Mouse (Mus musculus): ENCODE measurements around the gene Rab5if. TPM values are rescaled to one million over a fixed set of nuclear protein-coding genes. Genes with fewer than 3 reads are reported as not detected.

Gene Rab5if
- total and polyA plus RNA-seq, 3 experiments, result 226 to 315 (median 263) TPM

GRCm38 (mm10) chr2:156915559-156915958 lies 52.6 kb downstream of the Rab5if start:
- DNase-seq (ENCODE audit: low read depth, low spot score), result no peak
- Histone ChIP-seq H3K79me2 (ENCODE audit: control insufficient read depth, insufficient read depth, low read length, poor library complexity) (no peaks in the 10 kb centered on the region), H3K9ac (ENCODE audit: control insufficient read depth, low read depth, low read length, poor library complexity, severe bottlenecking) (no peak overlapping the region), H3K9me3 (replicated peaks; ENCODE audit: insufficient read depth, low read length) (no peaks in the 10 kb centered on the region), H3K4me1 (ENCODE audit: control insufficient read depth in 1 of 2, insufficient read depth in 2 of 2, low read length in 2 of 2) (peaks cover 0 to 8% of the 10 kb centered on the region in 2 experiments; a peak in 2 of 4 replicates), H3K27me3 (ENCODE audit: control insufficient read depth in 1 of 2, insufficient read depth in 2 of 2, low read length in 2 of 2) (no peaks in the 10 kb centered on the region), H3K27ac (ENCODE audit: control insufficient read depth, low read depth, low read length) (no peak overlapping the region), H3K4me3 (ENCODE audit: control insufficient read depth in 1 of 2, insufficient read depth in 1 of 2, low read depth in 2 of 2, low read length in 2 of 2) (no peak overlapping the region), H3K36me3 (ENCODE audit: control insufficient read depth in 1 of 2, insufficient read depth in 2 of 2, low read length in 2 of 2) (peaks cover 0 to 6% of the 10 kb centered on the region in 2 experiments; a peak in 1 of 4 replicates)
- TF ChIP-seq ETS1 (IDR thresholded peaks at IDR 0.05; ENCODE audit: low read depth, low read length) (no peak), MXI1 (IDR thresholded peaks at IDR 0.05; ENCODE audit: low read depth, low read length) (no peak), POLR2AphosphoS5 (IDR thresholded peaks at IDR 0.05; ENCODE audit: borderline replicate concordance, low read depth, low read length) (no peak), MAZ (IDR thresholded peaks at IDR 0.05; ENCODE audit: low read depth, low read length) (no peak), GATA1 (IDR thresholded peaks at IDR 0.05; ENCODE audit: low read depth, low read length) (no peak), MAX (IDR thresholded peaks at IDR 0.05; ENCODE audit: low read length) (no peak), MAFK (IDR thresholded peaks at IDR 0.05; ENCODE audit: borderline replicate concordance, low read depth, low read length) (no peak), RCOR1 (IDR thresholded peaks at IDR 0.05; ENCODE audit: low read depth, low read length) (no peak), NELFE (IDR thresholded peaks at IDR 0.05; ENCODE audit: low read depth, low read length) (no peak), ELF1 (IDR thresholded peaks at IDR 0.05; ENCODE audit: low read depth, low read length) (no peak), CHD2 (IDR thresholded peaks at IDR 0.05; ENCODE audit: low read length) (no peak), CHD1 (IDR thresholded peaks at IDR 0.05; ENCODE audit: low read depth, low read length) (no peak), USF1 (IDR thresholded peaks at IDR 0.05; ENCODE audit: low read depth, low read length) (no peak), MYC (IDR thresholded peaks at IDR 0.05; ENCODE audit: low read depth, low read length) (no peak), TAL1 (IDR thresholded peaks at IDR 0.05; ENCODE audit: low read length) (no peak)

GRCm38 (mm10) chr2:156916419-156917125 lies 53.6 kb downstream of the Rab5if start:
- DNase-seq (ENCODE audit: low read depth, low spot score), result no peak
- Histone ChIP-seq H3K4me1 (ENCODE audit: control insufficient read depth in 1 of 2, insufficient read depth in 2 of 2, low read length in 2 of 2) (peaks cover 0 to 8% of the 10 kb centered on the region in 2 experiments; a peak in 2 of 4 replicates), H3K27me3 (ENCODE audit: control insufficient read depth in 1 of 2, insufficient read depth in 2 of 2, low read length in 2 of 2) (no peaks in the 10 kb centered on the region), H3K9ac (ENCODE audit: control insufficient read depth, low read depth, low read length, poor library complexity, severe bottlenecking) (no peak overlapping the region), H3K9me3 (replicated peaks; ENCODE audit: insufficient read depth, low read length) (no peaks in the 10 kb centered on the region), H3K4me3 (ENCODE audit: control insufficient read depth in 1 of 2, insufficient read depth in 1 of 2, low read depth in 2 of 2, low read length in 2 of 2) (no peak overlapping the region), H3K36me3 (ENCODE audit: control insufficient read depth in 1 of 2, insufficient read depth in 2 of 2, low read length in 2 of 2) (peaks cover 0 to 6% of the 10 kb centered on the region in 2 experiments; a peak in 1 of 4 replicates), H3K79me2 (ENCODE audit: control insufficient read depth, insufficient read depth, low read length, poor library complexity) (no peaks in the 10 kb centered on the region), H3K27ac (ENCODE audit: control insufficient read depth, low read depth, low read length) (no peak overlapping the region)
- TF ChIP-seq MAX (IDR thresholded peaks at IDR 0.05; ENCODE audit: low read length) (no peak), ETS1 (IDR thresholded peaks at IDR 0.05; ENCODE audit: low read depth, low read length) (no peak), ZC3H11A (IDR thresholded peaks at IDR 0.05; ENCODE audit: low read depth, low read length) (no peak)

All from MEL (cell line).